Mouse (Mus musculus) midbrain, embryonic 14.5 days (tissue): Measurements from ENCODE around the gene Cgrrf1. TPM values are rescaled to one million over a fixed set of nuclear protein-coding genes. Genes with fewer than 3 reads are reported as not detected.

Experiments
- ATAC-seq: fragments of 200-750 bp; cut with Nextera tagmentation; 2 replicates; pipeline ENCODE4 v1.8.0; 2017; ENCODE audit warnings: moderate number of reproducible peaks, moderate library complexity; ENCODE audit not compliant: low FRiP score, low TSS enrichment
- DNase-seq: peaks from one replicate; pipeline ENCODE4 v3.0.0-alpha.2; 2015
- H3K27ac ChIP-seq: fragments of 300-500 bp; sonication (generic); replicated peaks from 2 replicates; pipeline ENCODE4 v1.5.1; 2014; ENCODE audit warnings: mild to moderate bottlenecking, low read depth, low read length, moderate library complexity
- H3K27me3 ChIP-seq: fragments of 300-500 bp; sonication (generic); 2 replicates; pipeline ENCODE4 v1.6.1; 2014; ENCODE audit warnings: low read length, control low read depth, mixed read lengths; ENCODE audit not compliant: control insufficient read depth, insufficient read depth
- H3K36me3 ChIP-seq: fragments of 300-500 bp; sonication (generic); 2 replicates; pipeline ENCODE4 v1.6.1; 2014; ENCODE audit warnings: low read length, control low read depth; ENCODE audit not compliant: control insufficient read depth, insufficient read depth
- H3K4me1 ChIP-seq: fragments of 300-500 bp; sonication (generic); 2 replicates; pipeline ENCODE4 v1.6.1; 2014; ENCODE audit warnings: mild to moderate bottlenecking, antibody characterized with exemption, low read length, control low read depth; ENCODE audit not compliant: control insufficient read depth, insufficient read depth
- H3K4me2 ChIP-seq: fragments of 300-500 bp; sonication (generic); 2 replicates; pipeline ENCODE4 v1.6.1; 2014; ENCODE audit warnings: mild to moderate bottlenecking, low read length, moderate library complexity
- H3K4me3 ChIP-seq: fragments of 300-500 bp; sonication (generic); replicated peaks from 2 replicates; pipeline ENCODE4 v1.5.1; 2014; ENCODE audit warnings: low read depth, low read length
- H3K9ac ChIP-seq: fragments of 300-500 bp; sonication (generic); replicated peaks from 2 replicates; pipeline ENCODE4 v1.6.1; 2014; ENCODE audit warnings: mild to moderate bottlenecking, low read length, moderate library complexity
- H3K9me3 ChIP-seq: fragments of 300-500 bp; sonication (generic); 2 replicates; pipeline ENCODE4 v1.6.1; 2016; ENCODE audit warnings: low read length, control low read depth, mixed read lengths; ENCODE audit not compliant: control insufficient read depth
- WGBS: fragments of 180-500 bp; shearing (Covaris S2); extraction: QIAGEN DNeasy Blood & Tissue Kit; methylation state at CpG from one replicate; pipeline ENCODE4 v1.1.7; 2014; 5-methylcytosine and 5-hydroxymethylcytosine counted together
- polyA plus RNA-seq: library from polyadenylated mRNA; unstranded; fragments of >200 nt; fragmentation: Nextera tagmentation; extraction: Ambion mirVana; gene quantifications from 2 replicates; pipeline ENCODE4 v1.2.1, GENCODE M21; 2014

Cgrrf1 gene
- polyA plus RNA-seq, 1 experiment from 2014 or later: 23.7 TPM

GRCm38 (mm10) chr14:46790723-46791122 lies 41.2 kb upstream of the Cgrrf1 start:
- no peak for ATAC-seq
- Histone ChIP-seq H3K4me2 (no peak overlapping the region), H3K36me3 (no peaks in the 10 kb centered on the region), H3K9me3 (no peaks in the 10 kb centered on the region), H3K27me3 (no peaks in the 10 kb centered on the region), H3K4me3 (no peak overlapping the region), H3K4me1 (peaks cover 12% of the 10 kb centered on the region; the same call in 1 of the 2 replicates), H3K27ac (no peak overlapping the region), H3K9ac (no peak overlapping the region)
- WGBS: 93% methylated on average over 6 of the region's 6 CpGs
- DNase-seq: no peak

GRCm38 (mm10) chr14:46794157-46794556 lies 37.8 kb upstream of the Cgrrf1 start:
- Histone ChIP-seq H3K4me2 (no peak overlapping the region), H3K27me3 (no peaks in the 10 kb centered on the region), H3K9ac (no peak overlapping the region), H3K4me3 (no peak overlapping the region), H3K27ac (no peak overlapping the region), H3K4me1 (no peaks in the 10 kb centered on the region), H3K36me3 (no peaks in the 10 kb centered on the region), H3K9me3 (no peaks in the 10 kb centered on the region)
- ATAC-seq (no peak), DNase-seq (no peak)
- WGBS: 89% methylated on average over 5 of the region's 5 CpGs

GRCm38 (mm10) chr14:46800684-46801345 lies 31.1 kb upstream of the Cgrrf1 start:
- Histone ChIP-seq H3K4me1 (no peaks in the 10 kb centered on the region), H3K27ac (no peak overlapping the region), H3K9me3 (no peaks in the 10 kb centered on the region), H3K36me3 (0 out of 2 replicates have a peak, but pooled peaks cover 7% of the 10 kb centered on the region), H3K9ac (no peak overlapping the region), H3K4me3 (no peak overlapping the region), H3K4me2 (no peak overlapping the region), H3K27me3 (no peaks in the 10 kb centered on the region)
- no peak for DNase-seq
- no peak for ATAC-seq
- 95% methylated on average over 3 of the region's 3 CpGs for WGBS

- ATAC-seq (no peak), DNase-seq (no peak)
- no peaks in the 10 kb centered on the region for H3K4me1 ChIP-seq
- no peak overlapping the region for H3K27ac ChIP-seq
- no peak overlapping the region for H3K4me2 ChIP-seq
- peaks cover 19% of the 10 kb centered on the region; the same call in 1 of the 2 replicates for H3K36me3 ChIP-seq
- H3K9ac ChIP-seq: no peak overlapping the region
- no peak overlapping the region for H3K4me3 ChIP-seq
- WGBS: 94% methylated on average over 4 of the region's 4 CpGs
- no peaks in the 10 kb centered on the region for H3K9me3 ChIP-seq
- H3K27me3 ChIP-seq: no peaks in the 10 kb centered on the region
Measured at GRCm38 (mm10) chr14:46803259-46803658, 28.7 kb upstream of the Cgrrf1 start.

- Histone ChIP-seq H3K36me3 (peaks cover 20% of the 10 kb centered on the region), H3K4me2 (no peak overlapping the region), H3K9ac (no peak overlapping the region), H3K9me3 (no peaks in the 10 kb centered on the region), H3K27ac (no peak overlapping the region), H3K4me3 (no peak overlapping the region), H3K27me3 (no peaks in the 10 kb centered on the region), H3K4me1 (no peaks in the 10 kb centered on the region)
- no peak for DNase-seq
- WGBS: 94% methylated on average over 1 of the region's 1 CpGs
- ATAC-seq: no peak
Measured at GRCm38 (mm10) chr14:46803791-46804190, 28.1 kb upstream of the Cgrrf1 start.

GRCm38 (mm10) chr14:46806186-46806585 lies 25.7 kb upstream of the Cgrrf1 start:
- WGBS: 89% methylated on average over 5 of the region's 5 CpGs
- H3K27ac ChIP-seq: no peak overlapping the region
- no peaks in the 10 kb centered on the region for H3K4me1 ChIP-seq
- H3K27me3 ChIP-seq: no peaks in the 10 kb centered on the region
- H3K36me3 ChIP-seq: peaks cover 34% of the 10 kb centered on the region
- DNase-seq (no peak), ATAC-seq (no peak)
- H3K4me2 ChIP-seq: no peak overlapping the region
- no peak overlapping the region for H3K4me3 ChIP-seq
- H3K9me3 ChIP-seq: no peaks in the 10 kb centered on the region
- no peak overlapping the region for H3K9ac ChIP-seq

- no peak overlapping the region for H3K27ac ChIP-seq
- H3K9ac ChIP-seq: no peak overlapping the region
- no peak overlapping the region for H3K4me3 ChIP-seq
- ATAC-seq: no peak
- no peaks in the 10 kb centered on the region for H3K9me3 ChIP-seq
- 79% methylated on average over 3 of the region's 3 CpGs for WGBS
- H3K4me1 ChIP-seq: no peaks in the 10 kb centered on the region
- peaks cover 48% of the 10 kb centered on the region for H3K36me3 ChIP-seq
- H3K27me3 ChIP-seq: no peaks in the 10 kb centered on the region
- no peak for DNase-seq
- H3K4me2 ChIP-seq: no peak overlapping the region
Measured at GRCm38 (mm10) chr14:46807927-46808326, 24.0 kb upstream of the Cgrrf1 start.

- Histone ChIP-seq H3K27me3 (no peaks in the 10 kb centered on the region), H3K27ac (no peak overlapping the region), H3K36me3 (peaks cover 57% of the 10 kb centered on the region), H3K9me3 (no peaks in the 10 kb centered on the region), H3K4me1 (peaks cover 7% of the 10 kb centered on the region), H3K4me3 (no peak overlapping the region), H3K4me2 (no peak overlapping the region), H3K9ac (no peak overlapping the region)
- WGBS: 79% methylated on average over 6 of the region's 6 CpGs
- no peak for ATAC-seq
- DNase-seq: no peak
Measured at GRCm38 (mm10) chr14:46815640-46816039, 16.3 kb upstream of the Cgrrf1 start.

GRCm38 (mm10) chr14:46816916-46817622 lies 14.9 kb upstream of the Cgrrf1 start:
- Histone ChIP-seq H3K27ac (no peak overlapping the region), H3K9ac (no peak overlapping the region), H3K4me2 (no peak overlapping the region), H3K27me3 (no peaks in the 10 kb centered on the region), H3K9me3 (no peaks in the 10 kb centered on the region), H3K36me3 (peaks cover 45% of the 10 kb centered on the region), H3K4me1 (peaks cover 15% of the 10 kb centered on the region), H3K4me3 (no peak overlapping the region)
- ATAC-seq (no peak), DNase-seq (no peak)
- WGBS: 93% methylated on average over 8 of the region's 8 CpGs
